Mouse (Mus musculus) G1E (cell line): ENCODE results near the gene Tshz2. TPM values are rescaled to one million over a fixed set of nuclear protein-coding genes. Genes with fewer than 3 reads are reported as not detected.

Source experiments
- ATAC-seq: 2 replicates; pipeline ENCODE4 v1.8.0; 2016; ENCODE audit warnings: mild to moderate bottlenecking; ENCODE audit not compliant: insufficient number of reproducible peaks, poor library complexity, low FRiP score, severe bottlenecking; ENCODE audit errors: extremely low read depth
- DNase-seq: peaks from one replicate; pipeline ENCODE4 v3.0.0; 2012; ENCODE audit warnings: low spot score
- H3K27me3 ChIP-seq: 2 replicates; pipeline ENCODE4 v1.6.1; 2012; ENCODE audit warnings: mild to moderate bottlenecking, low read length, inconsistent platforms; ENCODE audit not compliant: insufficient read depth
- H3K36me3 ChIP-seq: replicated peaks from 2 replicates; pipeline ENCODE3; 2012; ENCODE audit warnings: mild to moderate bottlenecking, inconsistent platforms
- H3K4me1 ChIP-seq: 2 replicates; pipeline ENCODE4 v1.6.1; 2012; ENCODE audit warnings: low read depth, low read length, inconsistent platforms, mixed read lengths; ENCODE audit not compliant: insufficient read depth
- H3K4me3 ChIP-seq: 2 replicates; pipeline ENCODE4 v1.5.1; 2012; ENCODE audit warnings: low read depth, mild to moderate bottlenecking, inconsistent platforms, low read length, moderate library complexity, mixed read lengths
- H3K9me3 ChIP-seq: replicated peaks from 2 replicates; pipeline ENCODE4 v1.6.1; 2012; ENCODE audit warnings: inconsistent platforms
- CTCF ChIP-seq: IDR thresholded peaks from 2 replicates; pipeline ENCODE4 v1.5.1; 2012; ENCODE audit warnings: low read depth, low read length, inconsistent platforms, mixed read lengths
- GATA1 ChIP-seq: IDR thresholded peaks from 2 replicates; pipeline ENCODE4 v1.6.1; 2012; ENCODE audit warnings: borderline replicate concordance, low read length, inconsistent platforms, mixed read lengths
- GATA2 ChIP-seq: IDR thresholded peaks from 2 replicates; pipeline ENCODE4 v1.6.1; 2012; ENCODE audit warnings: low read depth, low read length, inconsistent platforms, borderline replicate concordance
- POLR2AphosphoS5 ChIP-seq: IDR thresholded peaks from 2 replicates; pipeline ENCODE4 v1.6.1; 2012; ENCODE audit warnings: low read depth, low read length, inconsistent platforms; ENCODE audit not compliant: insufficient replicate concordance
- TAL1 ChIP-seq: conservative IDR thresholded peaks from 2 replicates; pipeline ENCODE4 v1.6.1; 2012; ENCODE audit warnings: low read depth, low read length, inconsistent platforms, mixed read lengths
- polyA plus RNA-seq: library from polyadenylated mRNA; stranded (reverse); fragments of >175 nt; gene quantifications from 2 replicates; pipeline ENCODE4 v1.2.3, GENCODE M21; 2012
- total RNA-seq, 2 experiments: library from RNA; stranded (forward) in 1 of 2; stranded (reverse) in 1 of 2; fragments of 200-1000 nt in 1 of 2; fragments of >200 nt in 1 of 2; fragmentation: Nextera tagmentation in 1 of 2; gene quantifications; 2 replicates each; pipeline ENCODE4 v1.2.3; 2014 to 2017

The Tshz2 gene
- total and polyA plus RNA-seq, 3 experiments = 0.16 TPM; not detected in 2

- ATAC-seq (no peak), DNase-seq (no peak)
- H3K9me3 ChIP-seq = peaks cover 82% of the 10 kb centered on the region
- no peaks in the 10 kb centered on the region for H3K36me3 ChIP-seq
- TF ChIP-seq GATA1 (no peak), TAL1 (no peak), POLR2AphosphoS5 (no peak), GATA2 (no peak), CTCF (no peak)
- H3K27me3 ChIP-seq = no peaks in the 10 kb centered on the region
- no peak overlapping the region for H3K4me3 ChIP-seq
- no peaks in the 10 kb centered on the region for H3K4me1 ChIP-seq
Observed at GRCm38 (mm10) chr2:170043290-170043689, 410.5 kb downstream of the Tshz2 start.

- Histone ChIP-seq H3K9me3 (peaks cover 79% of the 10 kb centered on the region), H3K36me3 (no peaks in the 10 kb centered on the region), H3K27me3 (no peaks in the 10 kb centered on the region), H3K4me1 (no peaks in the 10 kb centered on the region), H3K4me3 (no peak overlapping the region)
- DNase-seq (no peak), ATAC-seq (no peak)
- TF ChIP-seq GATA1 (no peak), POLR2AphosphoS5 (no peak), TAL1 (no peak), GATA2 (no peak), CTCF (no peak)
Observed at GRCm38 (mm10) chr2:170045896-170046295, 413.1 kb downstream of the Tshz2 start.

- Histone ChIP-seq H3K9me3 (peaks cover 79% of the 10 kb centered on the region), H3K36me3 (no peaks in the 10 kb centered on the region), H3K4me3 (no peak overlapping the region), H3K27me3 (no peaks in the 10 kb centered on the region), H3K4me1 (no peaks in the 10 kb centered on the region)
- ATAC-seq (no peak), DNase-seq (no peak)
- TF ChIP-seq POLR2AphosphoS5 (no peak), CTCF (no peak), GATA2 (no peak), GATA1 (no peak), TAL1 (no peak)
Observed at GRCm38 (mm10) chr2:170046371-170047145, 413.7 kb downstream of the Tshz2 start.

GRCm38 (mm10) chr2:170048831-170049230 is 416.0 kb downstream of the Tshz2 start:
- H3K27me3 ChIP-seq = no peaks in the 10 kb centered on the region
- H3K4me3 ChIP-seq = no peak overlapping the region
- TF ChIP-seq CTCF (no peak), GATA2 (no peak)

GRCm38 (mm10) chr2:170050651-170051050 is 417.8 kb downstream of the Tshz2 start:
- peaks cover 75% of the 10 kb centered on the region for H3K9me3 ChIP-seq
- ATAC-seq (no peak), DNase-seq (no peak)
- H3K36me3 ChIP-seq = no peaks in the 10 kb centered on the region
- no peak overlapping the region for H3K4me3 ChIP-seq
- no peaks in the 10 kb centered on the region for H3K4me1 ChIP-seq
- TF ChIP-seq GATA2 (no peak), TAL1 (no peak), POLR2AphosphoS5 (no peak), CTCF (no peak), GATA1 (no peak)
- H3K27me3 ChIP-seq = no peaks in the 10 kb centered on the region

More at GRCm38 (mm10) chr2:170048831-170049230, 416.0 kb downstream of the Tshz2 start:
- Histone ChIP-seq H3K4me1 (no peaks in the 10 kb centered on the region), H3K36me3 (no peaks in the 10 kb centered on the region), H3K9me3 (peaks cover 76% of the 10 kb centered on the region)
- ATAC-seq = no peak
- DNase-seq = no peak

GRCm38 (mm10) chr2:170051441-170051840 is 418.6 kb downstream of the Tshz2 start:
- ATAC-seq = no peak
- TF ChIP-seq TAL1 (no peak), POLR2AphosphoS5 (no peak), GATA1 (no peak), GATA2 (no peak), CTCF (no peak)
- H3K4me1 ChIP-seq = no peaks in the 10 kb centered on the region

More at GRCm38 (mm10) chr2:170051441-170051840, 418.6 kb downstream of the Tshz2 start:
- Histone ChIP-seq H3K36me3 (no peaks in the 10 kb centered on the region), H3K4me3 (no peak overlapping the region), H3K27me3 (no peaks in the 10 kb centered on the region), H3K9me3 (peaks cover 72% of the 10 kb centered on the region)
- no peak for DNase-seq
